Mouse (Mus musculus) kidney, embryonic 15.5 days (tissue): ENCODE measurements around the gene Gemin5. TPM values are rescaled to one million over a fixed set of nuclear protein-coding genes. Genes with fewer than 3 reads are reported as not detected.

Source experiments
- ATAC-seq: fragments of 200-750 bp; cut with Nextera tagmentation; replicated peaks from 2 replicates; pipeline ENCODE4 v1.8.0; 2017; ENCODE audit warnings: moderate TSS enrichment; ENCODE audit not compliant: low FRiP score
- H3K27ac ChIP-seq: fragments of 300-500 bp; sonication (generic); 2 replicates; pipeline ENCODE4 v1.5.1; 2015; ENCODE audit warnings: mild to moderate bottlenecking, inconsistent platforms
- H3K27me3 ChIP-seq: fragments of 300-500 bp; sonication (generic); 2 replicates; pipeline ENCODE4 v1.6.1; 2015; ENCODE audit warnings: inconsistent platforms
- H3K36me3 ChIP-seq: fragments of 300-500 bp; sonication (generic); 2 replicates; pipeline ENCODE4 v1.6.1; 2015; ENCODE audit warnings: inconsistent platforms
- H3K4me1 ChIP-seq: fragments of 300-500 bp; sonication (generic); 2 replicates; pipeline ENCODE4 v1.6.1; 2015; ENCODE audit warnings: inconsistent platforms
- H3K4me2 ChIP-seq: fragments of 300-500 bp; sonication (generic); 2 replicates; pipeline ENCODE4 v1.6.1; 2015; ENCODE audit warnings: moderate library complexity, mild to moderate bottlenecking, inconsistent platforms
- H3K4me3 ChIP-seq: fragments of 300-500 bp; sonication (generic); replicated peaks from 2 replicates; pipeline ENCODE4 v1.5.1; 2015; ENCODE audit warnings: mild to moderate bottlenecking, inconsistent platforms
- H3K9ac ChIP-seq: fragments of 300-500 bp; sonication (generic); 2 replicates; pipeline ENCODE4 v1.6.1; 2015; ENCODE audit warnings: mild to moderate bottlenecking, inconsistent platforms
- H3K9me3 ChIP-seq: fragments of 300-500 bp; sonication (generic); replicated peaks from 2 replicates; pipeline ENCODE4 v1.6.1; 2016; ENCODE audit warnings: inconsistent platforms
- WGBS: fragments of 180-500 bp; shearing (Covaris S2); methylation state at CpG from one replicate; pipeline ENCODE4 v1.1.7; 2015; ENCODE audit warnings: mixed read lengths; 5-methylcytosine and 5-hydroxymethylcytosine counted together
- polyA plus RNA-seq: library from polyadenylated mRNA; unstranded; fragments of >200 nt; fragmentation: Nextera tagmentation; extraction: Ambion mirVana; gene quantifications from 2 replicates; pipeline ENCODE4 v1.2.1, GENCODE M21; 2015

The Gemin5 gene
- polyA plus RNA-seq, 1 experiment from 2014 or later: 24.5 TPM

GRCm38 (mm10) chr11:58093021-58093528 is 75.3 kb downstream of the Gemin5 start, which contains the start of gene Gm12248:
Gene Gm12248 (minus strand): TSS chr11:58093134.
- Histone ChIP-seq H3K4me2 (peak within 1 kb of the TSS; percentile 51), H3K4me1 (peaks cover 23% of the 10 kb centered on the region), H3K36me3 (no peaks in the 10 kb centered on the region), H3K9me3 (no peaks in the 10 kb centered on the region), H3K27ac (no peak within 1 kb of the TSS), H3K27me3 (0 out of 2 replicates have a peak, but pooled peaks cover 7% of the 10 kb centered on the region), H3K9ac (no peak within 1 kb of the TSS), H3K4me3 (peak within 1 kb of the TSS; percentile 19)
- WGBS: 14% methylated on average over 12 of the region's 12 CpGs
- peak; percentile 85 for ATAC-seq

GRCm38 (mm10) chr11:58092541-58092940 is 75.8 kb downstream of the Gemin5 start:
- H3K4me1 ChIP-seq: peaks cover 17% of the 10 kb centered on the region
- H3K27me3 ChIP-seq: 0 out of 2 replicates have a peak, but pooled peaks cover 5% of the 10 kb centered on the region
- no peak overlapping the region for H3K9ac ChIP-seq
- no peaks in the 10 kb centered on the region for H3K9me3 ChIP-seq
- peak overlapping the region; percentile 51 for H3K4me2 ChIP-seq
- H3K36me3 ChIP-seq: no peaks in the 10 kb centered on the region
- H3K4me3 ChIP-seq: peak overlapping the region; percentile 19
- no peak for ATAC-seq
- 37% methylated on average over 4 of the region's 4 CpGs for WGBS
- H3K27ac ChIP-seq: no peak overlapping the region

- Histone ChIP-seq H3K4me1 (no peaks in the 10 kb centered on the region), H3K9ac (no peak overlapping the region), H3K4me3 (no peak overlapping the region), H3K36me3 (no peaks in the 10 kb centered on the region), H3K27me3 (no peaks in the 10 kb centered on the region), H3K4me2 (no peak overlapping the region), H3K27ac (no peak overlapping the region), H3K9me3 (no peaks in the 10 kb centered on the region)
- 86% methylated on average over 6 of the region's 6 CpGs for WGBS
- ATAC-seq: no peak
Measured at GRCm38 (mm10) chr11:58081716-58082115, 86.6 kb downstream of the Gemin5 start.

- peak; percentile 52; the same call in 1 of the 2 replicates for ATAC-seq
Measured at GRCm38 (mm10) chr11:58077270-58077669, 91.1 kb downstream of the Gemin5 start.

GRCm38 (mm10) chr11:58072978-58073377 is 95.4 kb downstream of the Gemin5 start:
- Histone ChIP-seq H3K9me3 (no peaks in the 10 kb centered on the region), H3K36me3 (no peaks in the 10 kb centered on the region), H3K27ac (no peak overlapping the region), H3K4me2 (no peak overlapping the region), H3K9ac (no peak overlapping the region), H3K27me3 (no peaks in the 10 kb centered on the region), H3K4me1 (no peaks in the 10 kb centered on the region), H3K4me3 (no peak overlapping the region)
- 81% methylated on average over 3 of the region's 3 CpGs for WGBS
- no peak for ATAC-seq

More at GRCm38 (mm10) chr11:58077270-58077669, 91.1 kb downstream of the Gemin5 start:
- WGBS: 42% methylated on average over 4 of the region's 4 CpGs
- Histone ChIP-seq H3K4me1 (no peaks in the 10 kb centered on the region), H3K27me3 (no peaks in the 10 kb centered on the region), H3K4me3 (no peak overlapping the region), H3K9ac (no peak overlapping the region), H3K36me3 (no peaks in the 10 kb centered on the region), H3K27ac (no peak overlapping the region), H3K4me2 (no peak overlapping the region), H3K9me3 (no peaks in the 10 kb centered on the region)

Other genes with a start within 250 kb of the Gemin5 start
- gene Larp1, start 159.5 kb downstream of the Gemin5 start, polyA plus RNA-seq: 17.7 and 19.3 TPM in 2 replicates
- gene Gm12248, start 75.4 kb downstream of the Gemin5 start, polyA plus RNA-seq: 0.21 TPM in 1 of 2 replicates, not detected in the other
- 85.7 and 89.9 TPM in 2 replicates for gene Cnot8, start 64.4 kb downstream of the Gemin5 start, polyA plus RNA-seq
- 145 TPM in 2 replicates for gene Mrpl22, start 3.1 kb upstream of the Gemin5 start, polyA plus RNA-seq
- gene Igtp, start 31.0 kb upstream of the Gemin5 start, polyA plus RNA-seq: 4.5 and 4.6 TPM in 2 replicates
- 2.1 and 2.4 TPM in 2 replicates for gene Irgm2, start 31.1 kb upstream of the Gemin5 start, polyA plus RNA-seq
- 0.18 TPM in 1 of 2 replicates, not detected in the other for gene 4930438A08Rik, start 106.3 kb upstream of the Gemin5 start, polyA plus RNA-seq
- 29.1 and 30.5 TPM in 2 replicates for gene Zfp692, start 138.5 kb upstream of the Gemin5 start, polyA plus RNA-seq
- 36.2 and 40.4 TPM in 2 replicates for gene Zfp672, start 161.8 kb upstream of the Gemin5 start, polyA plus RNA-seq
- gene Sh3bp5l, start 162.2 kb upstream of the Gemin5 start, polyA plus RNA-seq: 34.2 and 37.0 TPM in 2 replicates
- gene Lypd8, start 210.5 kb upstream of the Gemin5 start, polyA plus RNA-seq: 0.23 and 4.5 TPM in 2 replicates